Mouse (Mus musculus) stomach, postnatal 0 days (tissue): ENCODE data around the gene Fpr1. TPM values are rescaled to one million over a fixed set of nuclear protein-coding genes. Genes with fewer than 3 reads are reported as not detected.

ENCODE experiments used
- ATAC-seq: fragments of 200-750 bp; cut with Nextera tagmentation; 2 replicates; pipeline ENCODE4 v1.8.0; 2017; ENCODE audit not compliant: low FRiP score, low TSS enrichment
- DNase-seq: peaks from one replicate; pipeline ENCODE4 v3.0.0-alpha.2; 2016; ENCODE audit warnings: low spot score
- H3K27ac ChIP-seq: fragments of 300-500 bp; sonication (generic); replicated peaks from 2 replicates; pipeline ENCODE4 v1.5.1; 2014; ENCODE audit warnings: mild to moderate bottlenecking, control low read depth
- H3K27me3 ChIP-seq: fragments of 300-500 bp; sonication (generic); 2 replicates; pipeline ENCODE4 v1.6.1; 2014; ENCODE audit warnings: low read length; ENCODE audit not compliant: control insufficient read depth, insufficient read depth
- H3K36me3 ChIP-seq: fragments of 300-500 bp; sonication (generic); 2 replicates; pipeline ENCODE4 v1.6.1; 2014; ENCODE audit warnings: low read length, mixed read lengths; ENCODE audit not compliant: control insufficient read depth, insufficient read depth
- H3K4me1 ChIP-seq: fragments of 300-500 bp; sonication (generic); replicated peaks from 2 replicates; pipeline ENCODE4 v1.6.1; 2014; ENCODE audit warnings: antibody characterized with exemption; ENCODE audit not compliant: control insufficient read depth, insufficient read depth
- H3K4me2 ChIP-seq: fragments of 300-500 bp; sonication (generic); replicated peaks from 2 replicates; pipeline ENCODE4 v1.6.1; 2014; ENCODE audit warnings: low read depth, mild to moderate bottlenecking, control low read depth, moderate library complexity
- H3K4me3 ChIP-seq: fragments of 300-500 bp; sonication (generic); 2 replicates; pipeline ENCODE4 v1.5.1; 2014; ENCODE audit warnings: low read depth, low read length, control low read depth
- H3K9ac ChIP-seq: fragments of 300-500 bp; sonication (generic); 2 replicates; pipeline ENCODE4 v1.6.1; 2014; ENCODE audit warnings: mild to moderate bottlenecking, low read length, control low read depth, mixed read lengths
- H3K9me3 ChIP-seq: fragments of 300-500 bp; sonication (generic); 2 replicates; pipeline ENCODE4 v1.6.1; 2016; ENCODE audit warnings: low read length; ENCODE audit not compliant: control insufficient read depth
- CTCF ChIP-seq: IDR thresholded peaks from 2 replicates; pipeline ENCODE4 v1.5.1; 2016; ENCODE audit warnings: antibody characterized with exemption, low read depth, mild to moderate bottlenecking, moderate library complexity
- EP300 ChIP-seq: optimal IDR thresholded peaks from 2 replicates; pipeline ENCODE3; 2016; ENCODE audit warnings: antibody characterized with exemption
- WGBS: fragments of 180-500 bp; shearing (Covaris S2); extraction: QIAGEN DNeasy Blood & Tissue Kit; methylation state at CpG from one replicate; pipeline ENCODE4 v1.1.7; 2014; 5-methylcytosine and 5-hydroxymethylcytosine counted together
- microRNA counts: library from miRNA; unstranded; fragments of <30 nt; microRNA quantifications from one replicate; lab custom pipeline; 2015
- microRNA-seq: library from miRNA; unstranded; fragments of <30 nt; microRNA quantifications from one replicate; pipeline ENCODE4, GENCODE M21; 2016
- polyA plus RNA-seq: library from polyadenylated mRNA; unstranded; fragments of >200 nt; fragmentation: Nextera tagmentation; extraction: Ambion mirVana; gene quantifications from 2 replicates; pipeline ENCODE4 v1.2.1, GENCODE M21; 2015

Fpr1 gene
- polyA plus RNA-seq, 1 experiment from 2014 or later: 0.59 TPM

DNA sequence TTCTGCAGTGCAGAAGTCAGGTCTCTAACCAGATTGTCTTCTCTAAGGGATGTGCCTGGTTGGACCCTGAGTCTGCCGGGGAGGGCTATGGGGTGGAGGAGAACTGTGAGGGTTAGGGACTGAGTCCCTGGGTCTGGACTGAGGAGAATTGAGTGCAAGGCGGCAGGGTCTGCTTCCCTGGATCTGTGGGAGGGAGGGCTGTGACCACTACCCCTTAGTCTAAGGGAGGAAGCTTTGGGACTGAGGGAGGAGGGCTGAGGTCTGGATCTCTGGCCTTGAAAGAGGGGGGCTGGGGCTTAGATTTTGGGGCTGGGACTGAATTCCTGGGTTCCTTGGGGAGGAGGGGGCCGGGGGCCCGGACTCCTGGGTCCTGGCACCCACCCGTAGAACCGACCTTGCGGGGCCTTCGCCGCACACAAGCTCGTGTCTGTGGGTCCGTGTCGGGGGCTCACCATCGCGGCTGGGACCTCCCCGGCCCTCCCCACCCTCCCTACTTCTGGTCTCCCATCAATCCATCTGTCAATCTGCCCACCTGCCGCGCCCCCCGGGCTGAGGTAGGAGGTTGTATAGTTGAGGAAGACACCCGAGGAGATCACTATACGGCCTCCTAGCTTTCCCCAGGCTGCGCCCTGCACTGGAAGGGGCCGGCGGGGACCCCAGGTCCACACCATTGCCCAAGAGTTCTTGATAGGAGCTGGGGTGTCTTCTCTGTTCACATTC, 53.8 kb downstream of the Fpr1 start:
- Histone ChIP-seq H3K4me1 (peaks cover 5% of the 10 kb centered on the region), H3K27me3 (no peaks in the 10 kb centered on the region), H3K4me2 (peak overlapping the region; percentile 84), H3K4me3 (peak overlapping the region; percentile 87), H3K36me3 (no peaks in the 10 kb centered on the region), H3K9me3 (no peaks in the 10 kb centered on the region), H3K27ac (0 out of 2 replicates have a peak overlapping the region, but pooled peaks have one; percentile 13), H3K9ac (peak overlapping the region; percentile 56)
- ATAC-seq (no peak), DNase-seq (no peak)
- TF ChIP-seq EP300 (no peak), CTCF (no peak)
- 42% methylated on average over 22 of the region's 23 CpGs for WGBS

DNA sequence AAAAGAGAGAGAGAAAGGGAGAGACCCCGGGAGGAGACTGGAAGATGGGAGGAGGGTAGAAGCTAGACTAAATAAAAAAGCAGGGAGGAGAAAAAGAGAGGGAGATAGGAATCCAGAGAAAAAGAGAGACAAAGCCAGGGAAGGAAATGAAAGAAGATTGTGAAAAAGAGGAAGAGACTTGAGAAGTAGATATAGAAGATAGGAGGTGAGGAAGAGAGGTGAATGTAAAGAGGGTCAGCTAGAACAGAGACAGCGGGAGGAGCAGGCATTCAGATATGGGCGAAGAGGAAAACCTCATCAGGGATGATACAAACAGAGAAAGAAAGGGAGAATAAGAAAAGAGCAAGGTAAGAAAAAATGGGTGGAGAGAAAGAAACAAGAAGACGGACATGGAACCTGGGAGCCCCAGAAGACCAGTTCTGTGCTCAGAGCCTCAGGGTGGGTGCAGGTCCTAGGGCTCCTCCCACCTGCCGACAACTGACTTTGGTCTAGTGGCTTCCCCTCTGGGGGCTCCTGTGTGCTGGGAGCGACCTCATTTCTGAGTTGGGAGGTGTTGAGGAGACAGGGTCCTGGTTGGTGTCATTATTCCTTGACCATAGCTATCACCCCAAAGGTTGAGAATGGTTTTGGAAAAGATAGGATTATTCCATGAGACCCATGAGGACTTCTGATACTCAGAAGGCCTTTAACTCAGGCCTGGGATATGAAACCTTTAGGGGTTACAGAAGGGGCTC, 54.5 kb downstream of the Fpr1 start:
- peak overlapping the region; percentile 87 for H3K4me3 ChIP-seq
- WGBS: 11% methylated on average over 6 of the region's 6 CpGs
- DNase-seq: no peak
- ATAC-seq: no peak
- H3K27ac ChIP-seq: peak overlapping the region; percentile 98
- H3K27me3 ChIP-seq: no peaks in the 10 kb centered on the region
- peaks cover 2% of the 10 kb centered on the region for H3K4me1 ChIP-seq
- TF ChIP-seq EP300: no peak
- no peak for TF ChIP-seq CTCF
- H3K4me2 ChIP-seq: peak overlapping the region; percentile 84
- no peaks in the 10 kb centered on the region for H3K9me3 ChIP-seq
- no peaks in the 10 kb centered on the region for H3K36me3 ChIP-seq
- H3K9ac ChIP-seq: peak overlapping the region; percentile 86

DNA sequence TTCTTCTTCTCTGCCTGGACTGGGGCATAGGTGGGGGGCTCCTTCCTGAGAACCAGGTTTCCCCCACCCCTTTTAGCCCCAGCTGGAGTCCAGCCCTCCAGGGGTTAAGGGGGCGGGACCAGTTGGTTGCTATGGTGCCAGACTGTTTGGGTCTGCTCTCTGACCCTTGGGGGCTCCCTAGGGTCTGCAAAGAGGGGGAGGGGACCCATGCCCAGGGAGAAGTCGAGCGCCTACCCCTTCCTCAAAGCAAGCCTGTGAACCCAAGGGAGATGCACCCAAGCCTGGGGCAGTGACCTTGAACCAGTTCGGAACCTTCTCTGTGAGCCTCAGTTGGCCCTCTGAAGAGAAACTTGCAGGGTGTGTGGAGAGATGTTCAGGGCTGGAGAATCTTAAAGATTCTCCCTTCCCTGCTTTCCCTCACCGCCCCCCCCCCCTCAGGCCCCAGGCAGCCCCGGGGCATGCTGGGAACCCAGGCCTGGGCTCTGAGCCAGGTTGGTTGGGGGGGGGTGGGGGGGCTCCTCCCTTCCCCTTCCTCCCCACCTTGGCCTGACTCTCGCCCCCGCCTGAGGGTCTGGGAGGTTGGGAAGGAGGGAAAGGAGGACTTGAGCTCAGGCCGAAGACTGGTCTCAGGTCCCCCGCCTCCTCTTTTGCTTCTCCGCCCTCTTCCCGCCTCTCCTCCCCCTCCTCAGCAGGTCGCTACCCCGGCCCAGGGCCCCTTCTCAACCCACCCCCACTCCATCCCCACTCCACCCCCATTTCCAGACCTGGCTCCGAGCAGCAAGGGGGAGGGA, 55.4 kb downstream of the Fpr1 start:
- Histone ChIP-seq H3K9ac (peak overlapping the region; percentile 86), H3K27me3 (no peaks in the 10 kb centered on the region), H3K4me2 (peak overlapping the region; percentile 84), H3K27ac (peak overlapping the region; percentile 98), H3K4me3 (peak overlapping the region; percentile 87), H3K36me3 (no peaks in the 10 kb centered on the region), H3K4me1 (no peaks in the 10 kb centered on the region; the same call in 1 of the 2 replicates), H3K9me3 (no peaks in the 10 kb centered on the region)
- WGBS: 0% methylated on average over 11 of the region's 15 CpGs
- TF ChIP-seq EP300 (no peak), CTCF (0 out of 2 replicates have a peak, but pooled peaks have one; percentile 3)
- peak; percentile 50 for ATAC-seq
- DNase-seq: peak; percentile 73

- Histone ChIP-seq H3K36me3 (no peaks in the 10 kb centered on the region), H3K4me3 (peak overlapping the region; percentile 87), H3K27me3 (no peaks in the 10 kb centered on the region), H3K9me3 (no peaks in the 10 kb centered on the region), H3K4me1 (no peaks in the 10 kb centered on the region; the same call in 1 of the 2 replicates), H3K27ac (peak overlapping the region; percentile 98), H3K4me2 (peak overlapping the region; percentile 84), H3K9ac (peak overlapping the region; percentile 86)
- peak; percentile 62 for DNase-seq
- WGBS: 2% methylated on average over 13 of the region's 13 CpGs
- peak; percentile 38 for ATAC-seq
- no peak for TF ChIP-seq EP300
- TF ChIP-seq CTCF: no peak
These were observed 56.0 kb downstream of the Fpr1 start for GRCm38 (mm10) chr17:17827658-17828190.

DNA sequence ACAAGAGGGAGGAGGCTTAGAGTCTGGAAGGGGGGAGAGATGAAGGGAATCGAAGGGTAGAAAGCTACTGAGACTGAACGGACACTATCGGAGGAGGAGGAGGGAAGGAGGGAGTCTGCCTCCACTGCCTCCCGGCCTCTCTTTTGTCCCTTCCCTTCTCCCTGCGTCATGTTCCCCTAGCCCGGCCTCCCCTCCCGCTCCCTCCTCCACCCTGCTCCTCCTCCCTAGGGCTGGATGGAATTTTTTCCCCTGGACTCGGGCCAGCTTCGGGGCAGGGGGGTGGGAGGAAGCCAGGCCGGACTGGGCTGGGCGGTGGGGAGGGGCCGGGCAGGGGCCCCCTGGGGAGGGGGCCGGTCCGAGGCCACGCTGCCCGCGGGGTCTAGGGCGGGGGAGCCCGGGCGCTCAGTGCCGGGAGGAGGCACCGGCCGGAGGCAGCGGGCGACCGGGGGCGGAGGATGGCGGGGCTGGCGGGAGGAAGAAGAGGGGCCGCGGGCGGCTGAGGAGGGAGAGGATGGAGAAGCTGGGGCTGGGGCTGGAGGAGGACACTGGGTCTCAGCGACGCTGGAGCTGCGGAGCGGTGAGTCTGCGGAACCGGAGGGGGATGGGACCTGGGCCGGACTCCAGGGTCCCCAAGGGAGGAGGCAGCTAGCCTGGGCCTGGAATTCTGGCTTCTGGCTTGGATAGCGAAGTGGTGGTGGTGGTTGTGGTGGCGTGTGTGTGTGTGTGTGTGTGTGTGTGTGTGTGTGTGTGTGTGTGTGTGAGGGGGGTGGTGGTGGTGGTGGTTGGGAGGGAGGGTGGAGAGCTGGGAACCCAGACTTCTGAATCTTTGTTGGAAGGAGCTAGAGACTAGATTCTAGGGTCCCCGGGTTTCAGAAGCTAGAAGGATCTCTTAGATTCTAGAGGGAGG, 56.7 kb downstream of the Fpr1 start, which contains the start of gene Spaca6:
Gene Spaca6 (plus strand): TSS at position 408 of the 907 bp plus-strand sequence.
- DNase-seq (peak; percentile 91), ATAC-seq (peak; percentile 86)
- H3K9me3 ChIP-seq: no peaks in the 10 kb centered on the region
- H3K4me3 ChIP-seq: peak within 1 kb of the TSS; percentile 87
- H3K4me1 ChIP-seq: no peaks in the 10 kb centered on the region; the same call in 1 of the 2 replicates
- H3K36me3 ChIP-seq: no peaks in the 10 kb centered on the region
- H3K27me3 ChIP-seq: no peaks in the 10 kb centered on the region
- WGBS: 2% methylated on average over 30 of the region's 42 CpGs
- H3K4me2 ChIP-seq: peak within 1 kb of the TSS; percentile 84
- H3K9ac ChIP-seq: peak within 1 kb of the TSS; percentile 86
- peak within 1 kb of the TSS; percentile 98 for H3K27ac ChIP-seq
- TF ChIP-seq CTCF: no peak
- no peak for TF ChIP-seq EP300

MicroRNA genes within 50 kb of the gene (microRNA counts, 519-probe panel; counts per million panel counts)
- microRNA mmu-let-7e (lab: Ali Mortazavi, UCI): 6,741 counts per million, percentile 86 among the panel's probes with 10 or more counts
- microRNA mmu-miR-125a-3p (lab: Ali Mortazavi, UCI): 3,146 counts per million, percentile 13 among the panel's probes with 10 or more counts
- microRNA mmu-miR-125a-5p (lab: Ali Mortazavi, UCI): 7,341 counts per million, percentile 93 among the panel's probes with 10 or more counts
- microRNA mmu-miR-99b (lab: Ali Mortazavi, UCI): 5,821 counts per million, percentile 75 among the panel's probes with 10 or more counts

Small RNAs within 50 kb of the gene (microRNA-seq; reads per million reads assigned to microRNA genes)
- gene Gm25927 (not detected), gene Mir125a (3,215 reads per million, percentile 85 among the genes with 10 or more reads in this experiment), gene Mir99b (11,963 reads per million, percentile 94 among the genes with 10 or more reads in this experiment), gene Mirlet7e (not detected)

Other genes starting within 250 kb of the Fpr1 start
- not detected in 2 replicates for gene Vmn2r90, start 180.2 kb downstream of the Fpr1 start, polyA plus RNA-seq
- 7.9 and 8.2 TPM in 2 replicates for gene Spaca6, start 56.8 kb downstream of the Fpr1 start, polyA plus RNA-seq
- gene Has1, start 28.7 kb downstream of the Fpr1 start, polyA plus RNA-seq: 0.78 and 0.98 TPM in 2 replicates
- gene Fpr2, start 3.9 kb upstream of the Fpr1 start, polyA plus RNA-seq: 0.19 and 0.27 TPM in 2 replicates
- gene Fpr3, start 3.9 kb upstream of the Fpr1 start, polyA plus RNA-seq: not detected in 2 replicates
- not detected in 2 replicates for gene Fpr-rs4, start 137.8 kb upstream of the Fpr1 start, polyA plus RNA-seq
- 0.01 TPM in 1 of 2 replicates, not detected in the other for gene Vmn2r124, start 165.5 kb upstream of the Fpr1 start, polyA plus RNA-seq
- gene Vmn2r91, start 201.1 kb upstream of the Fpr1 start, polyA plus RNA-seq: not detected in 2 replicates